Mouse (Mus musculus): Measurements from ENCODE around the gene Gjb1. TPM values are rescaled to one million over a fixed set of nuclear protein-coding genes. Genes with fewer than 3 reads are reported as not detected.
"Not testable (repeated sequence)": the region's sequence is repeated elsewhere in the genome, so short reads cannot be mapped to it uniquely, and the experiment has no call there.

Gjb1 gene
- polyA plus RNA-seq, 1 experiment: not detected

DNA sequence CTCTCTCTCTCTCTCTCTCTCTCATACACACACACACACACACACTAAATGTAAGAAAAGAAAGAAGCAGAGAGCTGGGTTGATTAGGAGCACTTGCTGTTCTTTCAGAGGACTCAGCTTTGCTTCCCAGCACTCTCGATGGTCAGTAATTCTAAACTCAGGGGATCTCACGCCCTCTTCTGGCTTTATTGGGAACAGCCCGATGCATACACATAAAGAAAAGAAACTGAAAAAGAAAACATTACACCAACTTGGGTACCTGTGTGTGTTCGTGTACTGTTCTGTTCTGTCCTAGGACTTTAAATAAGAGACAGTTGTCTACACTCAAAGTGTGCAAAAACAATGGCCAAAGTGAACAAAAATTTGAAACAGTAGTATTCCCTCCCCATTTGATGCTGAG is 37.5 kb upstream of the Gjb1 start:
- no peaks in the 10 kb centered on the region for H3K27me3 ChIP-seq (ENCODE audit: control insufficient read depth, insufficient read depth, insufficient read length)
- TF ChIP-seq MYOD1 (IDR thresholded peaks at IDR 0.05; ENCODE audit: control insufficient read depth, insufficient read length, low read depth) (no peak), MAX (IDR thresholded peaks at IDR 0.05) (no peak), CEBPB (IDR thresholded peaks at IDR 0.05; ENCODE audit: low read depth) (no peak), MYOG (IDR thresholded peaks at IDR 0.05; ENCODE audit: control insufficient read depth, extremely low read depth, insufficient read length) (no peak), CTCF (IDR thresholded peaks at IDR 0.05; ENCODE audit: control insufficient read depth, insufficient read depth, insufficient read length) (no peak), FOSL1 (IDR thresholded peaks at IDR 0.05; ENCODE audit: insufficient read depth, low read length, poor library complexity, severe bottlenecking) (no peak), USF1 (IDR thresholded peaks at IDR 0.05; ENCODE audit: low read depth) (no peak)
- H3K4me3 ChIP-seq (ENCODE audit: insufficient read depth, poor library complexity, severe bottlenecking): no peak overlapping the region
- H3ac ChIP-seq (ENCODE audit: control insufficient read depth, insufficient read length, low read depth): no peak overlapping the region
- H3K79me2 ChIP-seq (ENCODE audit: control insufficient read depth, insufficient read depth): no peaks in the 10 kb centered on the region
- H3K79me3 ChIP-seq (ENCODE audit: low read depth): no peaks in the 10 kb centered on the region
- H3K36me3 ChIP-seq (ENCODE audit: control insufficient read depth, insufficient read depth): no peaks in the 10 kb centered on the region

GRCm38 (mm10) chrX:101342837-101343236 is 33.3 kb upstream of the Gjb1 start:
- H3K79me3 ChIP-seq (ENCODE audit: low read depth); H3ac ChIP-seq (ENCODE audit: control insufficient read depth, insufficient read length, low read depth); H3K79me2 ChIP-seq (ENCODE audit: control insufficient read depth, insufficient read depth); H3K36me3 ChIP-seq (ENCODE audit: control insufficient read depth, insufficient read depth); H3K4me3 ChIP-seq (ENCODE audit: insufficient read depth, poor library complexity, severe bottlenecking); H3K27me3 ChIP-seq (ENCODE audit: control insufficient read depth, insufficient read depth, insufficient read length): not testable (repeated sequence)

DNA sequence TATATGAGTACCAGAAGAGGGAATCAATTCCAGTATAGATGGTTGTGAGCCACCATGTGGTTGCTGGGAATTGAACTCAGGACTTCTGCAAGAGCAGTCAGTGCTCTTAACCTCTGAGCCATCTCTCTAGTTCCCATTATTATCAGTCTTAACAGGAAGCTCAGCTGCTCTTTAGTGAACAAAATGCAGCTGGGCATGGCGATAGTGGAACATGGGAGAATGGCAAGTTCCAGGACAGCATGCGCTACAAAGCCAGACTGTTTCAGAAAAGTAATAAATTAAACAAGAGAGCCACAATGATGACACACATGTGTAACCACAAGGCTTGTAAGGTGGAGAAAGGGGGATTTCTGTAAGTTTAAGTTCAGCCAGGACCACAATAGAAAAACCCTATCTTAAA is 30.7 kb upstream of the Gjb1 start:
- Histone ChIP-seq H3K27me3 (ENCODE audit: control insufficient read depth, insufficient read depth, insufficient read length) (no peaks in the 10 kb centered on the region), H3K79me3 (ENCODE audit: low read depth) (no peaks in the 10 kb centered on the region), H3K79me2 (ENCODE audit: control insufficient read depth, insufficient read depth) (no peaks in the 10 kb centered on the region), H3ac (ENCODE audit: control insufficient read depth, insufficient read length, low read depth) (no peak overlapping the region), H3K36me3 (ENCODE audit: control insufficient read depth, insufficient read depth) (no peaks in the 10 kb centered on the region), H3K4me3 (ENCODE audit: insufficient read depth, poor library complexity, severe bottlenecking) (no peak overlapping the region)
- TF ChIP-seq MAX (IDR thresholded peaks at IDR 0.05) (no peak), MYOD1 (IDR thresholded peaks at IDR 0.05; ENCODE audit: control insufficient read depth, insufficient read length, low read depth) (no peak), USF1 (IDR thresholded peaks at IDR 0.05; ENCODE audit: low read depth) (no peak), FOSL1 (IDR thresholded peaks at IDR 0.05; ENCODE audit: insufficient read depth, low read length, poor library complexity, severe bottlenecking) (no peak), MYOG (IDR thresholded peaks at IDR 0.05; ENCODE audit: control insufficient read depth, extremely low read depth, insufficient read length) (no peak)

DNA sequence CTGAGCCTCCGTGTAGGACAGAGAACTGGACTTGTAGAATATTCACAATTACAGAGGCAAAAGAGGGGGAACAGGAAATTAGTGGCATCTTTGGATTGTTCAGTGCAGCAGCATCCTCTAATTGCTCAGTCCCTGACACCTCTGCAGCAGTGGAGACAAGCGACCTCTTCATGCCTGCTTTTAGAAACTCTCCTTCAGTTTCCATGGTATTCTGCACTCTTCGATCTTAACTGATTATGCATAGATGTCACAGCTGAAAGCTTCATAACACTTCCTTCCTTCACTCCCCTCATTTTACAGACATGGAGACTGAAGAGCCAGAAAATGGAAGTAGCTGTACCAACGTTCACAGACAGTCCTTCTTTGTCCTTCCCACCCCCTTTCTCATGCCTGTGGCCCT is 29.7 kb upstream of the Gjb1 start:
- H3K36me3 ChIP-seq (ENCODE audit: control insufficient read depth, insufficient read depth): no peaks in the 10 kb centered on the region
- no peaks in the 10 kb centered on the region for H3K27me3 ChIP-seq (ENCODE audit: control insufficient read depth, insufficient read depth, insufficient read length)
- TF ChIP-seq FOSL1 (IDR thresholded peaks at IDR 0.05; ENCODE audit: insufficient read depth, low read length, poor library complexity, severe bottlenecking) (no peak), USF1 (IDR thresholded peaks at IDR 0.05; ENCODE audit: low read depth) (no peak)
- H3K4me3 ChIP-seq (ENCODE audit: insufficient read depth, poor library complexity, severe bottlenecking): no peak overlapping the region
- no peaks in the 10 kb centered on the region for H3K79me2 ChIP-seq (ENCODE audit: control insufficient read depth, insufficient read depth)
- no peak overlapping the region for H3ac ChIP-seq (ENCODE audit: control insufficient read depth, insufficient read length, low read depth)
- no peaks in the 10 kb centered on the region for H3K79me3 ChIP-seq (ENCODE audit: low read depth)

DNA sequence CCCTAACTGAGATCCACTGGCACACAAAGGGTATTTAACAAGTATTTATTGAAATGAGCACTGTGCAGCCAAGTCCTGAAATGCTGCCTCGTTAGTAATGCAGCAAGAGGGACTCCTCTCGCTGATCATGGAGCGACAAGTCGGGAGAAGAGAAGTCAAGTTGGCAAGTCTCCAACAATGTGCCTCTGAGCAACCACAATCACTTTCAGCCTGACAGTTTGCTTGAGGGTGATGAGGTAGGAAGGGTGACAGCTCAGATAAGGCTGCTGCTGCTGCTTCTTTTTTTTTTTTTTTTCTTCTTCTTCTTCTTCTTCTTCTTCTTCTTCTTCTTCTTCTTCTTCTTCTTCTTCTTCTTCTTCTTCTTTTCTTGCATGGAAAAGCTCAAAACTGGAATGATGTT is 25.0 kb upstream of the Gjb1 start:
- Histone ChIP-seq H3K36me3 (ENCODE audit: control insufficient read depth, insufficient read depth) (no peaks in the 10 kb centered on the region), H3K27me3 (ENCODE audit: control insufficient read depth, insufficient read depth, insufficient read length) (no peaks in the 10 kb centered on the region)

GRCm38 (mm10) chrX:101358902-101359301 is 17.3 kb upstream of the Gjb1 start:
- H3K36me3 ChIP-seq (ENCODE audit: control insufficient read depth, insufficient read depth); H3ac ChIP-seq (ENCODE audit: control insufficient read depth, insufficient read length, low read depth); H3K79me2 ChIP-seq (ENCODE audit: control insufficient read depth, insufficient read depth); H3K27me3 ChIP-seq (ENCODE audit: control insufficient read depth, insufficient read depth, insufficient read length); H3K4me3 ChIP-seq (ENCODE audit: insufficient read depth, poor library complexity, severe bottlenecking); H3K79me3 ChIP-seq (ENCODE audit: low read depth): not testable (repeated sequence)

More for the DNA sequence above, 25.0 kb upstream of the Gjb1 start:
- Histone ChIP-seq H3K79me2 (ENCODE audit: control insufficient read depth, insufficient read depth) (no peaks in the 10 kb centered on the region), H3K4me3 (ENCODE audit: insufficient read depth, poor library complexity, severe bottlenecking) (no peak overlapping the region), H3K79me3 (ENCODE audit: low read depth) (no peaks in the 10 kb centered on the region), H3ac (ENCODE audit: control insufficient read depth, insufficient read length, low read depth) (no peak overlapping the region)
- no peak for TF ChIP-seq MYOG (IDR thresholded peaks at IDR 0.05; ENCODE audit: control insufficient read depth, extremely low read depth, insufficient read length)
- TF ChIP-seq MYOD1 (IDR thresholded peaks at IDR 0.05; ENCODE audit: control insufficient read depth, insufficient read length, low read depth): no peak
- no peak for TF ChIP-seq CTCF (IDR thresholded peaks at IDR 0.05; ENCODE audit: control insufficient read depth, insufficient read depth, insufficient read length)
- no peak for TF ChIP-seq CEBPB (IDR thresholded peaks at IDR 0.05; ENCODE audit: low read depth)
- no peak for TF ChIP-seq MAX (IDR thresholded peaks at IDR 0.05)
- no peak for TF ChIP-seq FOSL1 (IDR thresholded peaks at IDR 0.05; ENCODE audit: insufficient read depth, low read length, poor library complexity, severe bottlenecking)
- no peak for TF ChIP-seq USF1 (IDR thresholded peaks at IDR 0.05; ENCODE audit: low read depth)

GRCm38 (mm10) chrX:101369001-101369400 is 7.2 kb upstream of the Gjb1 start:
- Histone ChIP-seq H3K79me2 (ENCODE audit: control insufficient read depth, insufficient read depth) (no peaks in the 10 kb centered on the region), H3K36me3 (ENCODE audit: control insufficient read depth, insufficient read depth) (no peaks in the 10 kb centered on the region), H3ac (ENCODE audit: control insufficient read depth, insufficient read length, low read depth) (no peak overlapping the region), H3K27me3 (ENCODE audit: control insufficient read depth, insufficient read depth, insufficient read length) (no peaks in the 10 kb centered on the region), H3K79me3 (ENCODE audit: low read depth) (no peaks in the 10 kb centered on the region), H3K4me3 (ENCODE audit: insufficient read depth, poor library complexity, severe bottlenecking) (no peak overlapping the region)
- TF ChIP-seq FOSL1 (IDR thresholded peaks at IDR 0.05; ENCODE audit: insufficient read depth, low read length, poor library complexity, severe bottlenecking) (no peak), MYOD1 (IDR thresholded peaks at IDR 0.05; ENCODE audit: control insufficient read depth, insufficient read length, low read depth) (no peak), CTCF (IDR thresholded peaks at IDR 0.05; ENCODE audit: control insufficient read depth, insufficient read depth, insufficient read length) (no peak), CEBPB (IDR thresholded peaks at IDR 0.05; ENCODE audit: low read depth) (no peak), MAX (IDR thresholded peaks at IDR 0.05) (no peak), USF1 (IDR thresholded peaks at IDR 0.05; ENCODE audit: low read depth) (no peak), MYOG (IDR thresholded peaks at IDR 0.05; ENCODE audit: control insufficient read depth, extremely low read depth, insufficient read length) (no peak)

All from C2C12 (cell line).